Mouse (Mus musculus) lung, adult 2 months (tissue): Measurements from ENCODE around the gene Slco1a5.

Experiments used
- CTCF ChIP-seq: fragments of 200-500 bp; IDR thresholded peaks from 2 replicates; pipeline ENCODE4 v1.5.1; 2011; ENCODE audit warnings: mild to moderate bottlenecking, low read length, control low read depth; ENCODE audit not compliant: insufficient read depth
- POLR2A ChIP-seq: fragments of 200-500 bp; IDR thresholded peaks from 2 replicates; pipeline ENCODE4 v1.6.1; 2011; ENCODE audit warnings: low read depth, mild to moderate bottlenecking, control low read depth, low read length, borderline replicate concordance; ENCODE audit errors: extremely low read depth

DNA sequence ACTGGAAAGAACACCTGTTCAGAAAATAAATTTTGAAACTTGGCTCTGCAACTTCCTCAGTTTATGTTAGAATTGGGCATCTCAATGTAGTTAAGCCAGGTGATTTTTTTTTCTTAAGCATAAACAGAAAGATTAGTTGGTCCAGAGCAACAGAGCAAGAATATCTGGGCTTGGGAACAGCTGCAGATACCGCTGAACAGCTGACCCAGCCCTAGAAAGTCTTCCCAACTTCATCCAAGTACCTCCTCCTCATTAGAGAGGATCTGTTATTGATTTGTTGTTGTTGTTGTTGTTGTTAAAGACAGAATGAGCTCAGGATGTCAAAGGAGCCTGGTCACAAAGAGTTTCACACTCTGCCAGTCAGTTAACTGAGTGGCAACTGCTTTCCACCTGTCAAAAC lies 83.3 kb downstream of the Slco1a5 start:
- no peak for TF ChIP-seq POLR2A
- no peak for TF ChIP-seq CTCF
